Mouse (Mus musculus) spleen, postnatal 4 days (tissue): ENCODE data around the gene Syce2.
"Not testable (repeated sequence)": the region's sequence is repeated elsewhere in the genome, so short reads cannot be mapped to it uniquely, and the experiment has no call there.

Experiments
- DNase-seq, 2 experiments: peaks; one replicate each; pipeline ENCODE4 v3.0.0; 2022; ENCODE audit warnings: low spot score in 2 of 2

Gene Syce2

DNA sequence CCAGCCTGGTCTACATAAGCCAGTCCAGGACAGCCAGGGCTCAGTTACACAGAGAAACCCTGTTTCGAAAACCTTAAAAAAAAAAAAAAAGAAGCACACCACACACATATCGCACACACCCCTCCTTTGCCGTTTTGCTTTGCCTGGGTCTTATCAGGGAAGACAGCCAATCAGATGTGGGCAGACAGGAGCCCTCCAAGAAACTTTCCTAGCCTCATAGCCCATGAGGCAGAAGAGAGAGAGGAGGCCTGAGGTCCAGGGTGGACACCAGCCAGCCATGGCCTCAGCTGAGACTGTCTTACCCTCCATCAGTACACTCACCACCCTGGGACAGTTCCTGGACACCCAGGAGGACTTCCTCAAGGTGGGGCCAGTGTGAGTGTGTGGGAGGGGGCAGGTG is 29.8 kb downstream of the Syce2 start, which contains the start of gene Klf1:
Gene Klf1 (plus strand): TSS at position 177 of the 400 bp plus-strand sequence.
- peak; percentile 74 to 82 for DNase-seq

DNA sequence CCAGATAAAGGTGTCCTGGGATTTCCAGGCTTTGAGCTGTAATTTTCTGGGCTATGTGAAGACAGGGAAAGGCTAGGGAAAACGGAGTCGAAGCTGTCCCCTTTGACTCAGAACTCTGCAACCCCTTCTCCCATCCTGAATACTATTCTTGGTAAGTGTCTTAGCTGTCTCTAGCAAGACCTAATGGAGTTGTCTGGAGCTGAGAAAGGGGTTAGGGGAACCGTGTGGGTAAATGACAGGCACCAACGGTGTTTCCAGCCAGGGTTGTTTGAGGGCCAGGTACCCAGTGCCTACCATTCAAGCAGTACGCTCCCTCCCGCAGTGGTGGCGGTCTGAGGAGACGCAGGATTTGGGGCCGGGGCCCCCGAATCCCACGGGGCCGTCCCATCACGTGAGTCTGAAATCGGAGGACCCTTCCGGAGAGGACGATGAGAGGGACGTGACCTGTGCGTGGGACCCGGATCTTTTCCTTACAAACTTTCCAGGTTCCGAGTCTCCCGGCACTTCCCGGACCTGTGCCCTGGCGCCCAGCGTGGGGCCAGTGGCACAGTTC is 30.5 kb downstream of the Syce2 start:
- DNase-seq, result peak in 1 of 2 experiments; percentile 79

DNA sequence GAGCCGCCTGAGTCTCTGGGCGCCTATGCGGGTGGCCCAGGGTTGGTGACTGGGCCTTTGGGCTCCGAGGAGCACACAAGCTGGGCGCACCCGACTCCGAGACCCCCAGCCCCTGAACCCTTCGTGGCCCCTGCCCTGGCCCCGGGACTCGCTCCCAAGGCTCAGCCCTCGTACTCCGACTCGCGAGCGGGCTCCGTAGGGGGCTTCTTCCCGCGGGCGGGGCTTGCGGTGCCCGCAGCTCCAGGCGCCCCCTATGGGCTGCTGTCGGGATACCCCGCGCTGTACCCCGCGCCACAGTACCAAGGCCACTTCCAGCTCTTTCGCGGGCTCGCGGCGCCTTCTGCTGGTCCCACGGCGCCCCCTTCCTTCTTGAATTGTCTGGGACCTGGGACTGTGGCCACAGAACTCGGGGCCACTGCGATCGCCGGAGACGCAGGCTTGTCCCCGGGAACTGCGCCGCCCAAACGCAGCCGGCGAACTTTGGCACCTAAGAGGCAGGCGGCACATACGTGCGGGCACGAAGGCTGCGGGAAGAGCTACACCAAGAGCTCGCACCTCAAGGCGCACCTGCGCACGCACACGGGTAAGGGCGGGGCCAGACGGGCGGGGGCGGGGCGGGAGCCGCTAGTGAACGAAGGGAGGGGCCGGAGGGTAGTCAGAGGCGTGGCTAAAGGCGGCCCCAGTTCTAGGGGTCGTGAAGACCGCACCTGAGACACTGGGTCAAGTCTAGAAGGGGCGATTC is 31.2 kb downstream of the Syce2 start:
- peak; percentile 95 to 99 for DNase-seq

DNA sequence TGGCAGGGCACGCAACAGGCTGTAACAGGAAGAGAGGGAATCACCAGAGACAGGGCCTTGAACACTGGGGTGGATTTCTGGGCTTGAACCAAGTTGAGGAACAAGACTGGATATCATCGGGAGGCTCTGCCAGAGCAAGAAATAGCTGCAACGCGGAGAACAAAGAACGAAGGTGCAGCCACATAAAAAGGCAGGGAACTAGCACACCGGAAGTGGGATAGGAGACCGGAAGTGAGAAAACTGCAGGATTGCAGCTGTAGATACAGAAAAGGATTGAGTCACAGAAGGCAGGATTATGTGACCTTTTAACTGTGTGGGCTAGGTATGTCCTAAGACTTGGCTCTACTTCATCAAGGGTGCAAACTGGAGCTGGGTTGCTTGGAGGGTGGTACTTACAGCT is 32.4 kb downstream of the Syce2 start:
- DNase-seq, result peak in 1 of 2 experiments; percentile 12

DNA sequence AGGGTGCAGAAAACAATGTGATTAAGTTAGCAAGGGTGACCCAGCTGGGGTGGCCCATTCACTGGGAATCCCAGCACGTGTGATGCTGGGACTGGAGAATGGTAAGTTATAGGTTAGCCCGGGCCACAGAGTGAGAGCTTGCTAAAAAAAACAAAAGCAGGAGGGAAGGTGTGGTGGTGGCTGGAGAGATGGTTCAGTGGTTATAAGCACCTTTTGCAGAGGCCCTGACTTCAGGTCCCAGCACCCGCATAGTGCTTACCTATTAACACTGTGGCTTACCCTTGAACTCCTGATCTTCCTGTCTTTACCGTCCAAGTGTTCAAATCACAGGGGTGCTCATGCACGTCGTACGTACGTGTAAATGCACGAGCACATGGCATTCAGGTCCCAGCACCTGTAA is 35.1 kb downstream of the Syce2 start:
- peak in 1 of 2 experiments; percentile 18 for DNase-seq

DNA sequence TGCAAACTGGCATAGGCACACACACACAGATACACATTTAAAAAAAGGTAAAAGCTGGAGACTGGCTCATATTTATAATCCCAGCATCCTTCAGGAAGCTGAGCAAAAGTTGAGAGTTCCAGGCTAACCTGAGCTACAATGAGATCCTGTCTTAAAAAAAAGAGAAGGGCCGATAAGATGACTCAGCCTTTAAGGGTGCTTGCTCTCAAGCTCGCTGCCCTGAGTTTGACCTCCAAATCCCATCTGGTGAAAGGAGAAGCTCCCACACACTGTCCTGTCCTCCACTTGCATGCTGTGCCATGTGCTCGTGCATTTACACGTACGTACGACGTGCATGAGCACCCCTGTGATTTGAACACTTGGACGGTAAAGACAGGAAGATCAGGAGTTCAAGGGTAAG is 35.6 kb downstream of the Syce2 start:
- DNase-seq, result peak in 1 of 2 experiments; percentile 15

DNA sequence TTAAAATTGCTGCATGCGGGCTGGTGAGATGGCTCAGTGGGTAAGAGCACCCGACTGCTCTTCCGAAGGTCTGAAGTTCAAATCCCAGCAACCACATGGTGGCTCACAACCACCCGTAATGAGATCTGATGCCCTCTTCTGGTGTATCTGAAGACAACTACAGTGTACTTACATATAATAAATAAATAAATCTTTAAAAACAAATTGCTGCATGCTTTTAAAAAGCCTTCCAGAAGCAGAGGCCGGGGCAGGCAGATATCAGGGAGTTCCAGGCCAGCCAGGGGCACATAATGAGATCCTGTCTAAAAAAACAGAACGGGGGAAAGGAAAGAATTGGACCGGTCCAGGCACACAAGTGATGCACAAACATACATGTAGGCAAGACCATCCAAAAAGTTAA is 36.1 kb downstream of the Syce2 start:
- DNase-seq, result not testable (repeated sequence)

DNA sequence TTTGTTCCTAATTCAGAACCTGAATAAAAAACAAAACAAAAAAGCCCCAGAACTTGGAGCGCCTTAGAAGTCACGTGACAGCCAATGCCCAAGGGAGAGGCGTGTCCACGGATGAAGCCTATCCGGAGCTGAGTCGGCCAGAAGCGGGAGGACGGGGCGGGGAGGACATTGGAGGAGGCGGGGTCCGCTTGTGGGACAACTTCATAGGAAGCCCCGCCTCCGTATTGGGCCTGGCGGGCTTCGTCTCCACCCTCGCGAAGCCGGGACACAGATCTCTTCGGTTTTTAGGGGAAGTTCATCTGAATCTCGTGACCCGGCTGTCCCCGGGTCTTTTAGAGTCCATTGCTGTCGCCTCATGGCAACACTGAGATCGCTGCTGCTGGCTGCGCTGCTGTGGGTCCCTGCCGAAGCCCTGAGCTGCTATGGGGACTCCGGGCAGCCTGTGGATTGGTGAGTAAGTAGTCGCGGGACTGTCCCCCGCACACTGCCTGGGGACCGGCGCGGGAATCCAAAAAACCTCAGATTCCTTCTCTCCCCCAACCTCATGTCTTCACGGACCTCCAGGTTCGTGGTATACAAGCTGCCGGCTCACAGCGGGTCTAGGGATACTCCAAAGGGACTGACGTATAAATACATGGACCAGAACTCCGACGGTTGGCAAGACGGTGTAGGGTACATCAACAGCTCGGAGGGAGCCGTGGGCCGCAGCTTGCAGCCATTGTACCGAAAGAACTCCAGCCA is 36.7 kb downstream of the Syce2 start, which contains the start of gene Dnase2a:
Gene Dnase2a (plus strand): TSS at position 140 of the 741 bp plus-strand sequence.
- DNase-seq, result peak; percentile 96 to 98

DNA sequence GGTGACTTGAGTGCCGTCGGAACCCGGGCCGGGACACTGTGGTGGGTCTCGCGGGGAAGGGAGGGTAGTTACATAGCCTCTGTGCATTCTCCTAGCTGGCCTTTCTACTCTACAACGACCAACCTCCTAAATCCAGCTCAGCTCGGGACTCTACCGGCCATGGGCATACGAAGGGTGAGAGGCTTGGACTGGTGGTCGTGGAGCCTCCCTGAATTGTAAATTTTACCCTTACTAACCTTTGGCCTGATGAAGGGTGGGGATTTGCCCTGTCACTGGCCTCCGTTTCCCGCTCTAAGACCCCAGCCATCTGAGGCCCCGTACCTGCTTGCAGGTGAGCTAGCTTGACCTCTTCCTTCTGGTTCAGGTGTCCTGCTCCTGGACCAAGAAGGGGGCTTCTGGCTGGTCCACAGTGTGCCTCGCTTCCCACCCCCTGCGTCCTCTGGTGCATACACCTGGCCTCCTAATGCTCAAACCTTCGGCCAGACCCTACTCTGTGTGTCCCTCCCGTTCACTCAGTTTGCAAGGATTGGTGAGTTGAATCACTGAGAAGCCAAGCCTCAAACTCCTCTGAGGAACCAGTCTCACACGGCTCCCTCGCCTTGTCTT is 37.4 kb downstream of the Syce2 start:
- peak; percentile 14 to 71 for DNase-seq

DNA sequence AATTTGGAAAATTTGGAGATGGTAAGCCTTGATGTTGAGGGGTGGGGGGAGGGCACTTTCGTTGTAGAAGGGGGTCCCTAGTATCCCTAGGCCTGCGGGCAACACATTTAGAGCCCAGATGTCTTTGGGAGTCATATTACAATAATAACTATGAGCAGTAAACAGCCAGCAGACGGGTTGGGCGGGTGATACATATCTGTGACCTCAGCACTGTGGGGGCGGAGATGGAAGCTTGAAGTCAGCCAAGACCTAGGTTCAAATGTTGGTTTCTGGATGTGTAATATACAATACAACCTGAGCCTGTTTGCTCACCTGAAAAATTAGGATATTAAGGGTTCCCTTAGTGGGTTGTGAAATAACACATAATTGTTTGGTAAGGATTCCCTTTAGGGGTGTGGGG is 38.0 kb downstream of the Syce2 start:
- peak; percentile 31 to 70 for DNase-seq

DNA sequence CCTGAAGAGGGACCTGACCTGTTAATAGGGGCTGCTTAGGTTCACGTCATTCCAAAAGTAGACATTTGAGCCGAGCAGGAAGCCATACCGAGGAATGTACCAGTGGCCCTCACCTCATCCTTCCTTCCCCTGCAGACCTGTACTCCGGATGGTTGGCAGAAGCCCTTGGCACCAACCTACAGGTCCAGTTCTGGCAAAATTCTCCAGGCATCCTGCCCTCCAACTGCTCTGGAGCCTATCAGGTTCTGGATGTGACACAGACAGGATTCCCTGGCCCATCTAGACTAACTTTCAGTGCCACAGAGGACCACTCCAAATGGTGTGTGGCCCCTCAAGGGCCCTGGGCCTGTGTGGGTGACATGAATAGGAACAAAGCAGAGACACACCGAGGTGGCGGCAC is 38.6 kb downstream of the Syce2 start:
- peak in 1 of 2 experiments; percentile 13 for DNase-seq

DNA sequence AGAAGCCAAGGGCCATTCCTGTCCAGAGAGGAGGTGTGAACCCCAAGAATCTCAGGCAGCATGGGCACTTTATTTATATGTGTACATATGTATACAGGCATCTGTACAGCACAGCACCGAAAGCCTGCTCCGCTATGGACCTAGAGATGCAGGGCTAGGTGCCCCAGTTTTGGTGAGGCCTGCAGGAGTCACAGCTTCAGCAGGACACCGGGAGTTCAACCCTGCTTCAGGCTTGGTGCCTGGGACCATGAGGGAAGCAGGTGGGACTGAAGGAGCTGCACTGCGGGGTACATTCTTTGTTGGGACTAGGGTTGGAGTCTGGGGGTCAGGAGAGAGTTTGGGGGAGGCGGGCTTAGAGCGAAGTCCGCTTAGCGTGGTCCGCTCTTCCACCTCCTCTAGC is 39.9 kb downstream of the Syce2 start:
- DNase-seq, result no peak

DNA sequence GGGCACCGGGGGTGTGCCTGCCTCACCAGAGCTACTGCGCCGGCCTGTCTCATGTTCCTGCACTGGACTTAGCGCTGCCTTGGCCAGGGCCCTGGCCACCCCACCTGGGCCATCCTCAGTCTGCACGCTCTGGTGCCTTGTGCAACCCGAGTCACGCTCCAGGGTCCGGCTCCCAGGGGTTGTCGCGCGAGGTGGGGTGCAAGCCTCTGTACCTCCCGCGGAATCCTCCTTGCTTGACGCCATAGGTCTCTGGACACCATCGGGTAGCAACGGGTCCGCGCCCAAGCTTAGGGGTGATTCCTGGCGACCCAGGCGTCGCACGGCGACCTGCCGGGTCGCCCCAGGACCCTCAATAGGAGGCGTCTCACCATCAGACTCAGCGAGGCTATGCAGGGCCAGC is 40.5 kb downstream of the Syce2 start:
- peak; percentile 31 to 73 for DNase-seq

DNA sequence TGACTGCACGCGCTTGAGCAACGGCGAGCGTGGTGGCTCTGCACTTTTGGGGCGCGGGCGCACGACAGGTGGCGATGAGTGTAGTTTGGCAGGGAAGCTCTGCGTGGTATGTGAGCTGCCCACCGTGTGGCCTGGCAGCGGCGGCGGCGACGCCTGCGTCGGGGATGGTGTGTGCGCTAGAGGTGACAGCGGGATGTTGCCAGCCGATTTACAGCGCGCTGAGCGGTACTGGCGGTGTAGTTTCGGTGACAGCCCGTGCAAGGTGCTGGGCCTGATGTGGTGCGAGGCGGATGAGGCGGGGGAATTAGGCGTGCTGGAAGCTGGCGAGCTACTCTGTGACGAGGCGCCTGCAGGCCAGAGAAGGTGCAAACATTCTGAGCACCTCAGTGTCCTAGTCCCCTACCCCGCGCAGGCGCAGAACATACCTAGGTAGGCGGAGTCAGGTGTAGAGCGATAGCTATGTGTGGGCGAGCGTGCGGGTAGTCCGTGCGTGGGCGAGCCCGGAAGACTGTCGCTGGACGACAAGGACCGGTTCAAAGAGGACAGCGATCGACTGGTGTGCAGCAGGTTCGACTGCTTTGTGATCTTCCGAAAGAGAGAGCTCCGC is 41.1 kb downstream of the Syce2 start:
- peak; percentile 82 to 91 for DNase-seq

DNA sequence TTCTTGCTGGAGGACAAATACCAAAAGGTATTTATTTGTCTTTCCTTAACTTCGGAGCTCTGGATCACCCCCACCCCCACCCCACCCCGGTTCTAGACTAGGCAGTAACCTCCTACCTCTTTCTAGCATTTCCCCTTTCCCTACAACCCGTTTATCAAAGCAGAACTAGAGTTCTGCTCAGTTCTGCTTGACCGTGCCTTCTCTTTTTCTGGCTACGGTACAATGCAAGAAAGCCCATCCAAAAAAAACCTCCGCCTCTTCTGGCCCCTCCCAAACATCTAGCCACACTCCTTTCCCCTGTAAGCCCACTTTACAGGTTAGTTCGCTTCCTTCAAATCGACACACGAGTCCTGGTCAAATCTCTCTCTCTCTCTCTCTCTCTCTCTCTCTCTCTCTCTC is 41.6 kb downstream of the Syce2 start:
- DNase-seq, result peak in 1 of 2 experiments; percentile 17

DNA sequence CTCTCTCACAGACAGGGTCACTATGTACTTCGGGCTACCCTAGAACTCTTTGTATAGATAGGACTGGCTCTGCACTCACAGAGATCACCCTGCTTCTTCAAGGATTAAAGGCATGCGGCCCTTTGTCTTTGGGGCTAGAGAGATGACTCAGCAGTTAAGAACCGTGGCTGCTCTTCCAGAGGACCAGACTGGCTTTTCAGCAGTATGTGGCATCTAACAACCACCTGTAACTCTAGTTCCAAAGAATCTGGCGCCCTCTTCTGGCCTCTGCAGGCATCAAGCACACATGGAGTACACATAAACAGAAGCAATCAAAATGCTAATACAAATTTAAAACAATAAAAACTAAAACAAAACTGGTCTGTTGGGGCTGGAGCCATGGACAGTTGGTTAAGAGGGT is 42.0 kb downstream of the Syce2 start:
- peak; percentile 62 to 83 for DNase-seq

DNA sequence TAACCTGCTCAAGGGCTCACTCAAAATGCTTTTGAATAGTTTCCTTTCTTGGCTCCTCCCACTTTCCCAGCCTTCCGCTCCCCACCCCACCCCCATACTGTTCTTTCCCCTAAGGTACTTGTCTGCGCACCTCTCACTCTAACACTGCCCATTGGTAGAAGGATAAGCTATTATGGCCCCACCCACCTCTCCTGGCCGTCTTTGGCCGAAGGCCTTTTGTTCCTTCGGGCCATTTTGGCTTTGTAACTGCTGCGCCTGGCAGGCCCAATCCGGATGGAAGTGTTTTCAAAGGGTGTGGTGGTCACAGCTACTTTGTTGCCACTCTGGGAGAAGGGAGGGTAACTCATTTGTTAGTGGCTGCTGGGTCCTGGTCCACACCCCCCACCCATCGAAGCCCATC is 43.4 kb downstream of the Syce2 start:
- no peak for DNase-seq

DNA sequence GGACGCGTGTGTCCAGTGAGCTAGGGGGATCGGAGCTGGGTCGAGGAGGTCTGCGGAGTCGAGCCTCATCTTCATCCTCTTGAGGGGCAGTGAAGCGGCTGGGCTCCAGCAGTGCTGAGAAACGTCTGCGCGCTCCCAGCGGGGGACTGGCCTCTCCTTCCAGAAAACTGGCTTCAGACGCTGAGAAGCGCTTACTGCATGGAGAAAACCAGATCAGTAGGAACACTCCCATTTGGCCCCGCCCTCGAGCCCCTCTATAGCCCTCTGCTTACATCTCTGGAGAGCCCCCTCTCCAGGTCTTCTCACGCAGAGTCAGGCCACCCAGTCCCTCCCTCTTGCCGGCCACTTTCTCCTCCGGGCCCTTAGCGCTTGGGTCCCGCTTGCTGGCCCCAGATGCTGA is 45.9 kb downstream of the Syce2 start:
- DNase-seq, result no peak

DNA sequence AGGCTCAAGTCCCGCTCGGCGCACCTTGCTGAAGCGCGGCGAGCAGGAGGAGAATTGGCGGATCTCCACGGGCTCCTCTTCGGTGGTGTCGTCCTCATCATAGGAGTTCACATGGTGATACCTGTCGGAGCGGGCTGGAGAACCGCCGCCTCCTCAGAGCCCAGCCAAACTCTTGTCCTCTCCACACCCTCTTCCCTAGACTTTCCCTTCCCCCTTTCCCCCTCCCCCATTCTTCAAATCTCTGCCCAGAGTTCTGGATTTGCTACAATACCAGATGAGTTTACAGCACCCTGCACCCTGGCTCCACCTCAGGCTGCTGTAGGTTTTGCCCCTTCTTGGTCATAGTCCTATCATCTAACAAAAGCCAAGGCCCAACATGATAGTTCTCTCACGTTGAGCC is 46.7 kb downstream of the Syce2 start:
- DNase-seq, result no peak

DNA sequence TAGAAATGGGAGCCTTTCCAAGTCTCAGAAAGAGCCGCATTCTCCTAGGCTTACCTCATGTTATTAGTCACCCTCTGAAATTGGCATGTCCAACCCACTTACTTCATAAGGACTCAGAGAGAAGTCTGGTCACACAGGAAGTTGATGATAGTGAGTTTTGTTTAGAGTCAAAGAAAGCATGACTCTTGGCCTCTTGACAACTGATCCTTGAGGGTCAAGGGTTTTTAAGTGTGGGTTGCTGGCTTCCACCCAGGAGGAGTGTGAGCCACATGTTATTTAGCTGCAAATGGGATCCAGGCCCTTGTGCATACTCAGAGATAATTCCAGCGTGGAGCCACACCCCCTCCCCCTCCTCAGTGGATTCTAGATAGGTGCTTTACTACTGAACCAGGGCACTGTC is 49.7 kb downstream of the Syce2 start:
- no peak for DNase-seq

DNA sequence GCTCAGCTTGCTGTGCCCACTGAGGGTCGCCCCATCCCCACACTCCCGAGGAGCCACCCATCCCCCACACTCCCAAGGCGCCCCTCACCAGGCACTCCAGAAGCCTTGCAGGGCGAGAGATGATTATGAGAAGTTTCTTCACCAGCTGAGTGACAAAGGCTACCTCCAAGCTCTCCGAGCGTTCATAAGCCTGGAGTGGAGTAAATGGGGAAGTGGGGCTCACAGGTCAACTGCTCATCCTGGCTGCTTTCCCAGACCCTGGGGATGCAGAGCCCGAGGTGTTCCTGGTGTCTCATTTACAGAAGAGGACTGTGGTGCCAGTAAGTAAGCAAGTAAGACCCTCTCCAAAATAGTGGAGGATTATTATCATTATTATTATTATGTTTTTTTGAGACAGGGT is 53.6 kb downstream of the Syce2 start:
- no peak for DNase-seq

DNA sequence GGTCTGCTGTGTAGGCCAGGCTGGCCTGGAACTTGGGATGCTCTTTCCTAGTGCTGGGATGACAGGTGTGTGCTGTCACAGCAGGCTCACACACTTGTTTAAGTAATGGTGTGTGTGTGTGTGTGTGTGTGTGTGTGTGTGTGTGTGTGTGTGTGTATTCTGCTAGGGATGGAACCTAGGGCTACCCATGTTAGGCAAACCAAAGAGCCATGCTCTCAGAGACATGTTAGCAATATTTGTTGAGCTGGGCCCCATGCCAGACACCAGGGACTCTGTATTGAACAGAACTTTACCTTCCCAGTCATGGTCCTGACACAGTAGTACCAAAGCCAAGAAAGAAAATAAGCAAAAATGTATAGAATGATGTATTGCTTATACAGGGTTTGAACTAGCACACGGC is 55.6 kb downstream of the Syce2 start:
- DNase-seq, result no peak
